Mouse (Mus musculus): ENCODE results near the gene Eif2b2. TPM values are rescaled to one million over a fixed set of nuclear protein-coding genes. Genes with fewer than 3 reads are reported as not detected.

Eif2b2 gene
- 342 TPM for polyA plus RNA-seq (2012; fragmentation: generic; extraction: Trizol)

- H3ac ChIP-seq (ENCODE audit: control insufficient read depth, insufficient read length): peak within 1 kb of the TSS; percentile 37
- no peak for TF ChIP-seq CEBPB (IDR thresholded peaks at IDR 0.05; ENCODE audit: insufficient read depth, poor library complexity, severe bottlenecking)
- no peak for TF ChIP-seq MYOD1 (IDR thresholded peaks at IDR 0.05; ENCODE audit: control insufficient read depth in 1 of 3, insufficient read length in 2 of 3, low read depth in 2 of 3)
- TF ChIP-seq POLR2AphosphoS2 (IDR thresholded peaks at IDR 0.05; ENCODE audit: insufficient read length, low read depth): no peak
- no peak for TF ChIP-seq USF1 (IDR thresholded peaks at IDR 0.05; ENCODE audit: low read depth)
- TF ChIP-seq E2F4 (IDR thresholded peaks at IDR 0.05; ENCODE audit: insufficient read depth): no peak
- TF ChIP-seq TCF12 (IDR thresholded peaks at IDR 0.05; ENCODE audit: insufficient read depth, poor library complexity, severe bottlenecking): no peak
- no peak for TF ChIP-seq REST (IDR thresholded peaks at IDR 0.05; ENCODE audit: insufficient read depth, insufficient read length)
- TF ChIP-seq MYOG (IDR thresholded peaks at IDR 0.05; ENCODE audit: control insufficient read depth in 1 of 3, insufficient read depth in 1 of 3, insufficient read length in 2 of 3, low read depth in 2 of 3): peak in 1 of 3 experiments; percentile 6
- TF ChIP-seq SRF (IDR thresholded peaks at IDR 0.05; ENCODE audit: control insufficient read depth, insufficient read length, low read depth): peak; percentile 57
- TF ChIP-seq MAX (IDR thresholded peaks at IDR 0.05; ENCODE audit: low read depth): no peak
- TF ChIP-seq TCF3 (IDR thresholded peaks at IDR 0.05; ENCODE audit: insufficient read length, low read depth): no peak
- peak; percentile 30 for TF ChIP-seq POLR2A (IDR thresholded peaks at IDR 0.05; ENCODE audit: insufficient read length, low read depth)
Observed at GRCm38 (mm10) chr12:85219236-85219904, at the start of gene Eif2b2. Eif2b2 (plus strand) TSS chr12:85219481.

GRCm38 (mm10) chr12:85169877-85170276 lies 49.4 kb upstream of the Eif2b2 start:
- no peaks in the 10 kb centered on the region for H3K27me3 ChIP-seq (ENCODE audit: control insufficient read depth, insufficient read depth, insufficient read length)
- peaks cover 9% of the 10 kb centered on the region for H3K79me2 ChIP-seq (ENCODE audit: control insufficient read depth, insufficient read depth)
- no peak overlapping the region for H3K4me3 ChIP-seq
- H3K36me3 ChIP-seq (ENCODE audit: control insufficient read depth, insufficient read depth): peaks cover 11% of the 10 kb centered on the region
- H3K4me2 ChIP-seq (ENCODE audit: low read depth): no peak overlapping the region
- TF ChIP-seq POLR2AphosphoS2 (IDR thresholded peaks at IDR 0.05; ENCODE audit: insufficient read length, low read depth): no peak
- no peak for TF ChIP-seq CEBPB (IDR thresholded peaks at IDR 0.05; ENCODE audit: insufficient read depth, poor library complexity, severe bottlenecking)
- no peak for TF ChIP-seq SRF (IDR thresholded peaks at IDR 0.05; ENCODE audit: control insufficient read depth, insufficient read length, low read depth)
- no peak for TF ChIP-seq MAX (IDR thresholded peaks at IDR 0.05; ENCODE audit: low read depth)
- TF ChIP-seq REST (IDR thresholded peaks at IDR 0.05; ENCODE audit: insufficient read depth, insufficient read length): no peak
- TF ChIP-seq MYOD1 (IDR thresholded peaks at IDR 0.05; ENCODE audit: control insufficient read depth in 1 of 3, insufficient read length in 2 of 3, low read depth in 2 of 3): no peak
- no peak for TF ChIP-seq TCF12 (IDR thresholded peaks at IDR 0.05; ENCODE audit: insufficient read depth, poor library complexity, severe bottlenecking)
- no peak for TF ChIP-seq MYOG (IDR thresholded peaks at IDR 0.05; ENCODE audit: control insufficient read depth in 1 of 3, insufficient read depth in 1 of 3, insufficient read length in 2 of 3, low read depth in 2 of 3)
- no peak for TF ChIP-seq TCF3 (IDR thresholded peaks at IDR 0.05; ENCODE audit: insufficient read length, low read depth)
- no peak for TF ChIP-seq E2F4 (IDR thresholded peaks at IDR 0.05; ENCODE audit: insufficient read depth)
- TF ChIP-seq USF1 (IDR thresholded peaks at IDR 0.05; ENCODE audit: low read depth): no peak
- TF ChIP-seq POLR2A (IDR thresholded peaks at IDR 0.05; ENCODE audit: insufficient read length, low read depth): no peak
- H3ac ChIP-seq (ENCODE audit: control insufficient read depth, insufficient read length): no peak overlapping the region

More at GRCm38 (mm10) chr12:85219236-85219904, at the start of gene Eif2b2:
- Histone ChIP-seq H3K4me3 (peak within 1 kb of the TSS; percentile 89), H3K27me3 (ENCODE audit: control insufficient read depth, insufficient read depth, insufficient read length) (no peaks in the 10 kb centered on the region), H3K4me2 (ENCODE audit: low read depth) (peak within 1 kb of the TSS; percentile 92), H3K79me2 (ENCODE audit: control insufficient read depth, insufficient read depth) (peaks cover 22% of the 10 kb centered on the region), H3K36me3 (ENCODE audit: control insufficient read depth, insufficient read depth) (peaks cover 32% of the 10 kb centered on the region)

- peaks cover 11% of the 10 kb centered on the region for H3K36me3 ChIP-seq (ENCODE audit: control insufficient read depth, insufficient read depth)
Observed at GRCm38 (mm10) chr12:85170284-85170947, 48.9 kb upstream of the Eif2b2 start.

GRCm38 (mm10) chr12:85170948-85171307 lies 48.4 kb upstream of the Eif2b2 start:
- peaks cover 11% of the 10 kb centered on the region for H3K36me3 ChIP-seq (ENCODE audit: control insufficient read depth, insufficient read depth)

More at GRCm38 (mm10) chr12:85170284-85170947, 48.9 kb upstream of the Eif2b2 start:
- Histone ChIP-seq H3K27me3 (ENCODE audit: control insufficient read depth, insufficient read depth, insufficient read length) (no peaks in the 10 kb centered on the region), H3ac (ENCODE audit: control insufficient read depth, insufficient read length) (no peak overlapping the region), H3K4me2 (ENCODE audit: low read depth) (no peak overlapping the region), H3K4me3 (no peak overlapping the region), H3K79me2 (ENCODE audit: control insufficient read depth, insufficient read depth) (peaks cover 14% of the 10 kb centered on the region)
- TF ChIP-seq POLR2A (IDR thresholded peaks at IDR 0.05; ENCODE audit: insufficient read length, low read depth): peak; percentile 28
- TF ChIP-seq MYOG (IDR thresholded peaks at IDR 0.05; ENCODE audit: control insufficient read depth in 1 of 3, insufficient read depth in 1 of 3, insufficient read length in 2 of 3, low read depth in 2 of 3): no peak
- TF ChIP-seq TCF12 (IDR thresholded peaks at IDR 0.05; ENCODE audit: insufficient read depth, poor library complexity, severe bottlenecking): no peak
- TF ChIP-seq TCF3 (IDR thresholded peaks at IDR 0.05; ENCODE audit: insufficient read length, low read depth): no peak
- TF ChIP-seq CEBPB (IDR thresholded peaks at IDR 0.05; ENCODE audit: insufficient read depth, poor library complexity, severe bottlenecking): no peak
- no peak for TF ChIP-seq MYOD1 (IDR thresholded peaks at IDR 0.05; ENCODE audit: control insufficient read depth in 1 of 3, insufficient read length in 2 of 3, low read depth in 2 of 3)
- TF ChIP-seq REST (IDR thresholded peaks at IDR 0.05; ENCODE audit: insufficient read depth, insufficient read length): no peak
- peak; percentile 41 for TF ChIP-seq POLR2AphosphoS2 (IDR thresholded peaks at IDR 0.05; ENCODE audit: insufficient read length, low read depth)
- TF ChIP-seq E2F4 (IDR thresholded peaks at IDR 0.05; ENCODE audit: insufficient read depth): no peak
- no peak for TF ChIP-seq USF1 (IDR thresholded peaks at IDR 0.05; ENCODE audit: low read depth)
- TF ChIP-seq MAX (IDR thresholded peaks at IDR 0.05; ENCODE audit: low read depth): no peak
- no peak for TF ChIP-seq SRF (IDR thresholded peaks at IDR 0.05; ENCODE audit: control insufficient read depth, insufficient read length, low read depth)

More at GRCm38 (mm10) chr12:85170948-85171307, 48.4 kb upstream of the Eif2b2 start:
- Histone ChIP-seq H3K79me2 (ENCODE audit: control insufficient read depth, insufficient read depth) (peaks cover 19% of the 10 kb centered on the region), H3K4me2 (ENCODE audit: low read depth) (no peak overlapping the region), H3ac (ENCODE audit: control insufficient read depth, insufficient read length) (no peak overlapping the region), H3K27me3 (ENCODE audit: control insufficient read depth, insufficient read depth, insufficient read length) (no peaks in the 10 kb centered on the region), H3K4me3 (no peak overlapping the region)
- no peak for TF ChIP-seq E2F4 (IDR thresholded peaks at IDR 0.05; ENCODE audit: insufficient read depth)
- no peak for TF ChIP-seq SRF (IDR thresholded peaks at IDR 0.05; ENCODE audit: control insufficient read depth, insufficient read length, low read depth)
- no peak for TF ChIP-seq MYOD1 (IDR thresholded peaks at IDR 0.05; ENCODE audit: control insufficient read depth in 1 of 3, insufficient read length in 2 of 3, low read depth in 2 of 3)
- TF ChIP-seq TCF12 (IDR thresholded peaks at IDR 0.05; ENCODE audit: insufficient read depth, poor library complexity, severe bottlenecking): no peak
- TF ChIP-seq USF1 (IDR thresholded peaks at IDR 0.05; ENCODE audit: low read depth): no peak
- no peak for TF ChIP-seq POLR2A (IDR thresholded peaks at IDR 0.05; ENCODE audit: insufficient read length, low read depth)
- no peak for TF ChIP-seq MAX (IDR thresholded peaks at IDR 0.05; ENCODE audit: low read depth)
- TF ChIP-seq REST (IDR thresholded peaks at IDR 0.05; ENCODE audit: insufficient read depth, insufficient read length): no peak
- no peak for TF ChIP-seq CEBPB (IDR thresholded peaks at IDR 0.05; ENCODE audit: insufficient read depth, poor library complexity, severe bottlenecking)
- no peak for TF ChIP-seq POLR2AphosphoS2 (IDR thresholded peaks at IDR 0.05; ENCODE audit: insufficient read length, low read depth)
- TF ChIP-seq MYOG (IDR thresholded peaks at IDR 0.05; ENCODE audit: control insufficient read depth in 1 of 3, insufficient read depth in 1 of 3, insufficient read length in 2 of 3, low read depth in 2 of 3): no peak
- no peak for TF ChIP-seq TCF3 (IDR thresholded peaks at IDR 0.05; ENCODE audit: insufficient read length, low read depth)

All from myocyte (in vitro differentiated cells).